Mouse (Mus musculus): ENCODE data around the gene Irak1bp1. TPM values are rescaled to one million over a fixed set of nuclear protein-coding genes. Genes with fewer than 3 reads are reported as not detected.

Gene Irak1bp1
- total RNA-seq (2017): 3.9 and 6.5 TPM in 2 replicates

GRCm38 (mm10) chr9:82829007-82829689 is at the start of gene Irak1bp1:
Gene Irak1bp1 (plus strand): TSS chr9:82829540.
- ATAC-seq (replicated peaks; ENCODE audit: low read depth, poor library complexity, severe bottlenecking): peak; percentile 55

DNA sequence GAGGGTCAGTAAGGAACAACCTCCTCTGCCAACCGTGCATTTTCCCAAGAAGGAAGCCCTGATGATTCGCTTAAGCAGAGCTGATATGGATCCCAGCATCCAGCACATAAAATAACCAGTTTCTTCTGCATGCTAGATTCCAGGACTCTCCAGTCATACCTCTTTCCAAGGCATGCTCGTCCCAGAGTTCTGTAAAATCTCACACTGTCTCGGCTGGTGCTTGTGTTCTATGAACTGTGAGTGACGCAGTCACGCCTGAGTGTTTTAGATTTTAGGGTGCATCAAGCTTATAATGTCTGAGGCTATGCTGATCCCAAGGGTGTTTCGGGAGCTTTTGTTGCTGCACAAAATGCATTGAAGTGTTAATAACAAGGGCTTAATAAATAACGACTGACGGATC is 41.0 kb upstream of the Irak1bp1 start:
- no peak for ATAC-seq (replicated peaks; ENCODE audit: low read depth, poor library complexity, severe bottlenecking)

DNA sequence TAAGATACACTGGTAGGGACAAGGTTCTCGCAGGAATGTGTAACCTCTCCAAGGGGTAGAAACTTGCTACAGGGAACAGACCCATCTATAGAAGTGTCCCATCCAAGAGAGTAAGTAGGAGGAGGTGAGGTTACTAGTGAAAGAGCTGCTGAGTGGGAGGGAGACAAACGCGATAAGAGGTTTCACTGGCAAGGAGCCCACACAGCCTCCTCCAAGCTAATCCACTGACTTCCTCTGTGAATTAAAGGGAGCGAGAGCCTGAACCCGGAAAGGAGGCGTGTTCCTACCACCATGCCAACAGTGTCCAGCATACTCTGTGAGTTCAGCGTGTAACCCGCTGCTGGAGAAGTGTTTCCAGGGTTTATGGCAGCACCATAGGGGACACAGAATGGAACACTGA is 29.0 kb upstream of the Irak1bp1 start:
- ATAC-seq (replicated peaks; ENCODE audit: low read depth, poor library complexity, severe bottlenecking): no peak

- no peak for ATAC-seq (replicated peaks; ENCODE audit: low read depth, poor library complexity, severe bottlenecking)
These were observed 22.2 kb upstream of the Irak1bp1 start for GRCm38 (mm10) chr9:82807129-82807528.

DNA sequence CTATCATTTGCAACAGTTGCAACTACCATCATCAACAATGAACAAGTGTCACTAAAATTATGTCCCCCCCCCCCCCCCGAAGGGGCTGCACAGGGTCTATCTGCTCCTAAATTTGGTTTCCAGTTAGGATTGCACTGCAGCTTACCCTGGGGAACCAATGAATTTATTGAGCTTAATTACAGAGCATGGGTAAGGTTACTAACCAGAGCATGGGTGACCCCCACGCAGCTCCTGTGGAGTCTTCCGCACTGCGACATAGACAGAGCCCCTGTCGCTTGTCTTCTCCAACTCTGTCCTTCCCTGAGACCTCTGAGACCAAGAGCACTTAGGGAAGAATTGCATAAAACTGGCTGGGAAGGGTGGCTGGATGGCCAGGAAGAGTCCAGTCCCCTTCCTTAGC is 21.7 kb upstream of the Irak1bp1 start:
- no peak for ATAC-seq (replicated peaks; ENCODE audit: low read depth, poor library complexity, severe bottlenecking)

- ATAC-seq (replicated peaks; ENCODE audit: low read depth, poor library complexity, severe bottlenecking): no peak
These were observed 17.0 kb upstream of the Irak1bp1 start for GRCm38 (mm10) chr9:82812172-82812963.

DNA sequence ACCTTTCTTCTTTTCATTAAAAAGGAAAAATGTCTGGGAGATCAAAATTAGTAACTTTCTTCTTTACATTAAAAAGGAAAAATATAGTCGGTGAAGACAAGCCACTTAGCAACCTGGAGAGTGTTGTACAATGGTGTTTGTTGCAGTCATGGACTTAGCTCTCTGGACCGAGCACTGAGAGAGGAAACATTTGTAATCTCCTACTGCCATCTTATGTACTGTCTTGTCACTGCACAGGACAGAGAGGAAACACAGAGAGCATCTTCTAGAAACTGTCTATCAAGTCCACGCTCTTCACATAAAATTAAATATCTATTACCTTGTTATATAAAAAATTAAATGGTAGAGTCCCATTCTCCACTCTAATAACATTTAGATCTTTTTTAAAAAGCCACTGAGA is 14.8 kb upstream of the Irak1bp1 start:
- no peak for ATAC-seq (replicated peaks; ENCODE audit: low read depth, poor library complexity, severe bottlenecking)

GRCm38 (mm10) chr9:82815257-82815785 is 14.0 kb upstream of the Irak1bp1 start:
- ATAC-seq (replicated peaks; ENCODE audit: low read depth, poor library complexity, severe bottlenecking): no peak

DNA sequence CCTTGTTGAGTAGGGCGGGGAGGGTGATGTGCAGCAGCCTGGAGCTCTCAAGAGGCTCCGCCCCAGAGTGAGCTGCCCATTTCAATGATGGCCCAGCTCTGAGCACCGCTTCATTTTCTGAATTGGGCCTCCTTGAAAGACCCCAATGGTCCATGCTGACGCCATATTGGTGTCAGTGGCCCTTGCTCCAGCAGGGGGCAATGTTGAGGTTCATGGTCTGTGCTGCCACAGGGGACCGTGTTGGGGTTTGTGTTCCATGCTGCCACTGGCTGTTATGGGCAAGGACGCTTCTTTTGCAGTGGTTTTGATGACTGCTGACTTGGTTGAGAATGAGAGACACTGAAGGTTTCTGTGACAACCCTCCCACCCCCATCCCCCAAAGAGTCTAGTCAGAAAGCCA is 2.9 kb upstream of the Irak1bp1 start:
- ATAC-seq (replicated peaks; ENCODE audit: low read depth, poor library complexity, severe bottlenecking): no peak

DNA sequence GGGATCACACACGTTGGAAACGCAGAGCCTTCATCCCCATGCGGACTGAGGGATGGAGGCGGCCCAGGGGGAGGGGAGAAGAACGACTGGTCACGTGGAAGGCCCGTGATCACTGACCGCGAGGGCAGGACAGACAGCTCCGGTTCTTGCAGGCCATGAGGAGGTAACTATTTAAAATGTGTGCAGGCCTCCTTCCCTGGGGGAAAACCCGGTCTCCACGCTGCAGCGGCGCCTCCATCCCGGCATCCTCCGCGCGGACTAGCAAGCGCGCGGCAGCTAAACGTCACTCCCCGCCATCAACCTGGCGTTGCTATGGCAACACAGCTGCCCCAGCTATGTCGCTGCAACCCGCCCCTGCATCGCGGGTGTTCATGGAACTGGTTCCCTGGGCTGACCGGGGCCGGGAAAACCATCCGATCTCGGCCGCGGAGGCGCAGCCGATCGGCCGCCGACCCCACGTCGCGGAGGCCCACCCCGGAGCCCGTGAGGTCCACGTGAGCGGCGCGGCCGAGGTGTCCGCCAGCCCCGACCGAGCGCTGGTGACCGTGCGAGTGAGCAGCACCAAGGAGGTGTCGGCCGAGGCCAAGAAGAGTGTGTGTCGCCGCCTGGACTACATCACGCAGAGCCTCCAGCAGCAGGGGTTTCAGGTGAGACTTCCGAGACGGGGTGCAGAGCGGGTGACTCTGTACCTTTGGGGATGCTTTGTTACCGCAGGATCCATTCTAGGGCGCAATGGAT is 522 bp downstream of the Irak1bp1 start:
- peak; percentile 97 for ATAC-seq (replicated peaks; ENCODE audit: low read depth, poor library complexity, severe bottlenecking)

- no peak for ATAC-seq (replicated peaks; ENCODE audit: low read depth, poor library complexity, severe bottlenecking)
These were observed 2.6 kb downstream of the Irak1bp1 start for GRCm38 (mm10) chr9:82831891-82832290.

GRCm38 (mm10) chr9:82835921-82836320 is 6.6 kb downstream of the Irak1bp1 start:
- ATAC-seq (replicated peaks; ENCODE audit: low read depth, poor library complexity, severe bottlenecking): no peak

GRCm38 (mm10) chr9:82842671-82843070 is 13.3 kb downstream of the Irak1bp1 start:
- no peak for ATAC-seq (replicated peaks; ENCODE audit: low read depth, poor library complexity, severe bottlenecking)

GRCm38 (mm10) chr9:82854040-82854439 is 24.7 kb downstream of the Irak1bp1 start:
- peak; percentile 77 for ATAC-seq (replicated peaks; ENCODE audit: low read depth, poor library complexity, severe bottlenecking)

- ATAC-seq (replicated peaks; ENCODE audit: low read depth, poor library complexity, severe bottlenecking): no peak
These were observed 25.8 kb downstream of the Irak1bp1 start for GRCm38 (mm10) chr9:82854973-82855614.

DNA sequence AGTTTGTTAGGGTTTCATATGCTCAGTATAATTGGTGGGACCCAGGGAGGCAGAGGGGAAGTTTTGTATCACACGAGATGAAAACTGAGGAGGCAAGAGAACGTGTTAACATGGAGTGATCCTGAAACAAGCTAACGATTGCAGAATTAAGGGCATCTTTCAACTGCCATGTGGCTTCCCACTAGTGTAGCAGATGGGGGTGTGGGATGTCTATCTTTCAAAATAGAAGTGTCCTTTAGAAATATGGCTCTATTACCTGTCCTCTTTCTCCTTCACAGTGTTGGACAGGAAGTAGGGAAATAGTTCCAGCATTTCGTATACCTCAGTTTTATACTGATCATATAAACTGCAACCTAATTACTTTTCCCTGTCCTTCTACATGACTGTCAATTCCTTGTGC is 26.9 kb downstream of the Irak1bp1 start:
- no peak for ATAC-seq (replicated peaks; ENCODE audit: low read depth, poor library complexity, severe bottlenecking)

GRCm38 (mm10) chr9:82860805-82861204 is 31.5 kb downstream of the Irak1bp1 start:
- ATAC-seq (replicated peaks; ENCODE audit: low read depth, poor library complexity, severe bottlenecking): no peak

- no peak for ATAC-seq (replicated peaks; ENCODE audit: low read depth, poor library complexity, severe bottlenecking)
These were observed 32.0 kb downstream of the Irak1bp1 start for GRCm38 (mm10) chr9:82861316-82861715.

- ATAC-seq (replicated peaks; ENCODE audit: low read depth, poor library complexity, severe bottlenecking): no peak
These were observed 32.6 kb downstream of the Irak1bp1 start for GRCm38 (mm10) chr9:82861775-82862430.

GRCm38 (mm10) chr9:82866121-82866520 is 36.8 kb downstream of the Irak1bp1 start:
- no peak for ATAC-seq (replicated peaks; ENCODE audit: low read depth, poor library complexity, severe bottlenecking)

All from common myeloid progenitor, adult 5-6 weeks (primary cell).